Mouse (Mus musculus) kidney, embryonic 16.5 days (tissue): ENCODE data around the gene Adssl1. TPM values are rescaled to one million over a fixed set of nuclear protein-coding genes. Genes with fewer than 3 reads are reported as not detected.

ENCODE experiments used
- ATAC-seq: fragments of 200-750 bp; cut with Nextera tagmentation; 2 replicates; pipeline ENCODE4 v1.8.0; 2017; ENCODE audit warnings: moderate TSS enrichment; ENCODE audit not compliant: low FRiP score, low TSS enrichment
- H3K27ac ChIP-seq: fragments of 300-500 bp; sonication (generic); 2 replicates; pipeline ENCODE4 v1.5.1; 2014; ENCODE audit warnings: low read length
- H3K27me3 ChIP-seq: fragments of 300-500 bp; sonication (generic); 2 replicates; pipeline ENCODE4 v1.6.1; 2014; ENCODE audit warnings: low read length, control low read depth, mixed read lengths; ENCODE audit not compliant: insufficient read depth
- H3K36me3 ChIP-seq: fragments of 300-500 bp; sonication (generic); 2 replicates; pipeline ENCODE4 v1.6.1; 2014; ENCODE audit warnings: low read length, control low read depth, mixed read lengths; ENCODE audit not compliant: insufficient read depth
- H3K4me1 ChIP-seq: fragments of 300-500 bp; sonication (generic); 2 replicates; pipeline ENCODE4 v1.6.1; 2014; ENCODE audit warnings: low read length, control low read depth, mixed read lengths; ENCODE audit not compliant: insufficient read depth
- H3K4me2 ChIP-seq: fragments of 300-500 bp; sonication (generic); replicated peaks from 2 replicates; pipeline ENCODE4 v1.6.1; 2014; ENCODE audit warnings: low read depth, low read length
- H3K4me3 ChIP-seq: fragments of 300-500 bp; sonication (generic); 2 replicates; pipeline ENCODE4 v1.5.1; 2014; ENCODE audit warnings: mild to moderate bottlenecking, low read length
- H3K9ac ChIP-seq: fragments of 300-500 bp; sonication (generic); replicated peaks from 2 replicates; pipeline ENCODE4 v1.6.1; 2014; ENCODE audit warnings: low read length
- H3K9me3 ChIP-seq: fragments of 300-500 bp; sonication (generic); 2 replicates; pipeline ENCODE4 v1.6.1; 2016; ENCODE audit warnings: low read length, control low read depth
- WGBS: fragments of 180-500 bp; shearing (Covaris S2); extraction: QIAGEN DNeasy Blood & Tissue Kit; methylation state at CpG from one replicate; pipeline ENCODE4 v1.1.7; 2014; 5-methylcytosine and 5-hydroxymethylcytosine counted together
- microRNA-seq: library from miRNA; unstranded; fragments of <30 nt; microRNA quantifications from one replicate; pipeline ENCODE4, GENCODE M21; 2016
- polyA plus RNA-seq: library from polyadenylated mRNA; unstranded; fragments of >200 nt; fragmentation: Nextera tagmentation; extraction: Ambion mirVana; gene quantifications from 2 replicates; pipeline ENCODE4 v1.2.1, GENCODE M21; 2015

The Adssl1 gene
- polyA plus RNA-seq, 1 experiment from 2014 or later: 12.7 TPM

DNA sequence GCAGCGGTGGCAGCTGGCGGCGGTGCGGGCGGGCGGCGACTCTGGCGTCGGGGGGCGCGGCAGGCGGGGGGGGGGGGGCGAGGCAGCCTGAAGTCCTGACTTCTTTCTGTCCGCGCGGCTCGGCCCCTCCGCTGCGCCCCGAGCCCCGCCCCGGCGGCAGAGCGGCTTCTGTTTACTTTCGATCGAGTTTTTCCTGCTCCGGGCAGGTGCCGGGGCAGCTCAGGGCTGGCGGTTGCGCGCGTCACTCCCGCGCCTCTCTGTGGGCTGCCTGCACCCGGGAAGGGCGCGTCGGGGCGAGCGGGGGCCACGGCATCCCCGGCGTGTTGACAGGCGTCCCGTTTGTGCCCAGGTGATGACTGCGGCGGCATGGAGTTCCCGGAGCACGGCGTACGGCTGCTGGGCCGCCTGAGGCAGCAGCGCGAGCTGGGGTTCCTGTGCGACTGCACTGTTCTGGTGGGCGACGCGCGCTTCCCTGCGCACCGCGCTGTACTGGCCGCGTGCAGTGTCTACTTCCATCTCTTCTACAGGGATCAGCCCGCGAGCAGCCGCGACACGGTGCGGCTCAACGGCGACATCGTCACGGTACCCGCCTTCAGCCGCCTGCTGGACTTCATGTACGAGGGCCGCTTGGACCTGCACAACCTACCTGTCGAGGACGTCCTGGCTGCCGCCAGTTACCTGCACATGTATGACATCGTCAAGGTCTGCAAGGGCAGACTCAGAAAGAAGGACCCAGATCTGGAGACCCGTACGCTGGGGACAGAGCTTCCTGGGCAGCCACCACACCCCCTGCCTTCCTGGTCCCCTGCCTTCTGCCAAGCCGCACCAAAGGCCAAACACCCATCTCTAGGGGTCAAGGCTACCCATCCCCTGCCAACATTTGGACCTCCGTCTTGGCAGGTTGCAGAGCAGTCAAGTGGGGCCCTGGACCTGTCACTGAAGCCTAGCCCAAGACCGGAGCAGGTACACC lies 59.5 kb downstream of the Adssl1 start:
- H3K9ac ChIP-seq: peak overlapping the region; percentile 70
- WGBS: 4% methylated on average over 74 of the region's 87 CpGs
- H3K4me1 ChIP-seq: peaks cover 40% of the 10 kb centered on the region

DNA sequence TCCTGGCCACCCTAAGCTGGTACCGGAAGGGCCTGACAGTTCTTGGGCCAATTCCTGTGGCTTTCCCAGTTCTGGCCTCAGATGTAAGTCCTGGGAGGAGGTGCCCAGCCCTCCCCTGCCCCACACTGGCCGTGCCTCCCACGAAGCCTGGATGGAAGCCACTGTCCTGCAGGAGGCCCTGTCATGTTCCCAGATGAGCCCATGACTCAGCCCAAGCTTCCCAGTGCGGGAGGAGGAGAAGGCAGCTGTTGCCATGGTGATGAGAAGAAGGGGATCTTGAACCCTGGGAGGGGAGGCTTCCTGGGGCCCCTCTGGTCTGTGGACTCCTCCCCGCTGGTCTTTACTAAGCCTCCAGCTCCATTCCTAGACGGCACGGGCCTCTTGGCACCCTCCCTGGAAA lies 63.5 kb downstream of the Adssl1 start:
- Histone ChIP-seq H3K36me3 (no peaks in the 10 kb centered on the region; the same call in 1 of the 2 replicates), H3K27ac (no peak overlapping the region), H3K9me3 (0 out of 2 replicates have a peak, but pooled peaks cover 3% of the 10 kb centered on the region), H3K9ac (no peak overlapping the region), H3K4me1 (peaks cover 12% of the 10 kb centered on the region), H3K27me3 (peaks cover 19% of the 10 kb centered on the region), H3K4me2 (no peak overlapping the region), H3K4me3 (no peak overlapping the region)
- no peak for ATAC-seq
- WGBS: 53% methylated on average over 7 of the region's 7 CpGs

More for the DNA sequence above, 59.5 kb downstream of the Adssl1 start:
- Histone ChIP-seq H3K4me2 (peak overlapping the region; percentile 100), H3K4me3 (peak overlapping the region; percentile 68), H3K9me3 (no peaks in the 10 kb centered on the region), H3K27me3 (peaks cover 23% of the 10 kb centered on the region), H3K27ac (peak overlapping the region; percentile 77; the same call in 1 of the 2 replicates), H3K36me3 (no peaks in the 10 kb centered on the region; the same call in 1 of the 2 replicates)
- ATAC-seq: peak; percentile 9; the same call in 1 of the 2 replicates

DNA sequence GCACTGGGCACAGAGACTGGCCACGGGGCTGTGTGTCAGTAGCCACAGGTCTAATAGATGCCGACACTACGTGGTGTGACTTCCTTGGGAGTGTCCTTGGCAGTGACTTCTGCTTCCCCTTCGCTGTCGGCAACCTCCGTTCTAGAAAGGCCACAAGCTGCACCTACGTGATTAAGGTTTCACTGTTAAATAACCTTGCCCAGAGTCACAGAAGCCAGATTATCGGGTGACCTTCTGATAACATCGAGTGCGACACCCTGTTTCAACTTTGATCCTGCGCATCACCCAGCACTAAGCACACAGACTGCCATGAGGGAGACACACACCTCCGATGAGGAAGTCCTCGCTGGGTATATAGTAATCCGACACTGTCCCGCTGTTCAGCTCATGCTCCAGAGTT lies 68.6 kb downstream of the Adssl1 start:
- H3K9ac ChIP-seq: no peak overlapping the region
- H3K36me3 ChIP-seq: no peaks in the 10 kb centered on the region
- H3K9me3 ChIP-seq: 0 out of 2 replicates have a peak, but pooled peaks cover 3% of the 10 kb centered on the region
- H3K27ac ChIP-seq: no peak overlapping the region
- H3K4me1 ChIP-seq: peaks cover 12% of the 10 kb centered on the region
- ATAC-seq: no peak
- no peak overlapping the region for H3K4me2 ChIP-seq
- H3K27me3 ChIP-seq: no peaks in the 10 kb centered on the region
- no peak overlapping the region for H3K4me3 ChIP-seq
- 42% methylated on average over 15 of the region's 15 CpGs for WGBS

Small RNAs within 50 kb of the gene (microRNA-seq; reads per million reads assigned to microRNA genes)
- gene Mir6939: not detected

Other genes with a start within 250 kb of the Adssl1 start
- gene A530016L24Rik, start 130.6 kb upstream of the Adssl1 start, polyA plus RNA-seq: 0.13 and 0.19 TPM in 2 replicates
- gene Tmem179, start 103.3 kb upstream of the Adssl1 start, polyA plus RNA-seq: 0.67 and 0.91 TPM in 2 replicates
- 4.7 and 5.3 TPM in 2 replicates for gene Inf2, start 31.3 kb upstream of the Adssl1 start, polyA plus RNA-seq
- gene Siva1, start 24.6 kb downstream of the Adssl1 start, polyA plus RNA-seq: 273 and 296 TPM in 2 replicates
- 49.5 TPM in 2 replicates for gene Akt1, start 54.8 kb downstream of the Adssl1 start, polyA plus RNA-seq
- gene Zbtb42, start 58.8 kb downstream of the Adssl1 start, polyA plus RNA-seq: 6.4 and 7.0 TPM in 2 replicates
- gene Cep170b, start 100.4 kb downstream of the Adssl1 start, polyA plus RNA-seq: 15.7 and 17.5 TPM in 2 replicates
- gene Pld4, start 140.6 kb downstream of the Adssl1 start, polyA plus RNA-seq: 7.3 and 7.4 TPM in 2 replicates
- gene Ahnak2, start 182.6 kb downstream of the Adssl1 start, polyA plus RNA-seq: 0.91 and 1.2 TPM in 2 replicates
- 14.0 and 14.7 TPM in 2 replicates for gene Clba1, start 188.9 kb downstream of the Adssl1 start, polyA plus RNA-seq
- 113 and 124 TPM in 2 replicates for gene Cdca4, start 209.4 kb downstream of the Adssl1 start, polyA plus RNA-seq
- 0.15 and 0.22 TPM in 2 replicates for gene Gpr132, start 248.2 kb downstream of the Adssl1 start, polyA plus RNA-seq